Mouse (Mus musculus): ENCODE results near the gene Gm44596. TPM values are rescaled to one million over a fixed set of nuclear protein-coding genes. Genes with fewer than 3 reads are reported as not detected.

Gene Gm44596
- polyA plus RNA-seq, 1 experiment from 2014 or later, result not detected

- WGBS, result 100% methylated on average over 2 of the region's 2 CpGs
- H3K4me3 ChIP-seq (ENCODE audit: low read depth, low read length), result no peak overlapping the region
- H3K36me3 ChIP-seq (ENCODE audit: control insufficient read depth, insufficient read depth, low read length), result peaks cover 40% of the 10 kb centered on the region
These were observed 54.0 kb downstream of the Gm44596 start for GRCm38 (mm10) chr6:128429300-128429699.

GRCm38 (mm10) chr6:128429826-128430225 lies 54.5 kb downstream of the Gm44596 start:
- Histone ChIP-seq H3K4me3 (ENCODE audit: low read depth, low read length) (no peak overlapping the region), H3K4me2 (ENCODE audit: low read depth, low read length, severe bottlenecking) (no peak overlapping the region), H3K27ac (ENCODE audit: low read depth, low read length) (no peak overlapping the region), H3K27me3 (ENCODE audit: control insufficient read depth, insufficient read depth, low read length) (no peaks in the 10 kb centered on the region), H3K9ac (ENCODE audit: low read length) (no peak overlapping the region), H3K9me3 (ENCODE audit: control insufficient read depth, low read length) (no peaks in the 10 kb centered on the region), H3K4me1 (replicated peaks; ENCODE audit: control insufficient read depth, insufficient read depth, low read length) (no peaks in the 10 kb centered on the region; the same call in 1 of the 2 replicates), H3K36me3 (ENCODE audit: control insufficient read depth, insufficient read depth, low read length) (peaks cover 45% of the 10 kb centered on the region)
- WGBS, result 90% methylated on average over 6 of the region's 6 CpGs
- DNase-seq (ENCODE audit: low spot score) (no peak), ATAC-seq (replicated peaks; ENCODE audit: low FRiP score) (no peak)

More at GRCm38 (mm10) chr6:128429300-128429699, 54.0 kb downstream of the Gm44596 start:
- DNase-seq (ENCODE audit: low spot score), result peak; percentile 47
- no peaks in the 10 kb centered on the region; the same call in 1 of the 2 replicates for H3K4me1 ChIP-seq (replicated peaks; ENCODE audit: control insufficient read depth, insufficient read depth, low read length)
- no peak overlapping the region for H3K9ac ChIP-seq (ENCODE audit: low read length)
- H3K4me2 ChIP-seq (ENCODE audit: low read depth, low read length, severe bottlenecking), result no peak overlapping the region
- H3K27ac ChIP-seq (ENCODE audit: low read depth, low read length), result no peak overlapping the region
- no peaks in the 10 kb centered on the region for H3K9me3 ChIP-seq (ENCODE audit: control insufficient read depth, low read length)
- no peaks in the 10 kb centered on the region for H3K27me3 ChIP-seq (ENCODE audit: control insufficient read depth, insufficient read depth, low read length)
- no peak for ATAC-seq (replicated peaks; ENCODE audit: low FRiP score)

- Histone ChIP-seq H3K4me1 (replicated peaks; ENCODE audit: control insufficient read depth, insufficient read depth, low read length) (peaks cover 6% of the 10 kb centered on the region; the same call in 1 of the 2 replicates), H3K4me2 (ENCODE audit: low read depth, low read length, severe bottlenecking) (no peak overlapping the region), H3K27me3 (ENCODE audit: control insufficient read depth, insufficient read depth, low read length) (no peaks in the 10 kb centered on the region), H3K27ac (ENCODE audit: low read depth, low read length) (no peak overlapping the region), H3K4me3 (ENCODE audit: low read depth, low read length) (no peak overlapping the region), H3K9ac (ENCODE audit: low read length) (no peak overlapping the region), H3K36me3 (ENCODE audit: control insufficient read depth, insufficient read depth, low read length) (peaks cover 55% of the 10 kb centered on the region), H3K9me3 (ENCODE audit: control insufficient read depth, low read length) (no peaks in the 10 kb centered on the region)
- whole genome bisulfite sequencing, result 92% methylated on average over 13 of the region's 13 CpGs
- DNase-seq (ENCODE audit: low spot score) (no peak), ATAC-seq (replicated peaks; ENCODE audit: low FRiP score) (no peak)
These were observed 57.1 kb downstream of the Gm44596 start for GRCm38 (mm10) chr6:128432356-128432915.

GRCm38 (mm10) chr6:128433566-128433965 lies 58.3 kb downstream of the Gm44596 start:
- WGBS, result 94% methylated on average over 13 of the region's 13 CpGs
- Histone ChIP-seq H3K9me3 (ENCODE audit: control insufficient read depth, low read length) (no peaks in the 10 kb centered on the region), H3K4me3 (ENCODE audit: low read depth, low read length) (no peak overlapping the region), H3K36me3 (ENCODE audit: control insufficient read depth, insufficient read depth, low read length) (peaks cover 52% of the 10 kb centered on the region), H3K4me2 (ENCODE audit: low read depth, low read length, severe bottlenecking) (no peak overlapping the region), H3K9ac (ENCODE audit: low read length) (no peak overlapping the region), H3K4me1 (replicated peaks; ENCODE audit: control insufficient read depth, insufficient read depth, low read length) (peaks cover 6% of the 10 kb centered on the region; the same call in 1 of the 2 replicates), H3K27ac (ENCODE audit: low read depth, low read length) (no peak overlapping the region), H3K27me3 (ENCODE audit: control insufficient read depth, insufficient read depth, low read length) (no peaks in the 10 kb centered on the region)
- ATAC-seq (replicated peaks; ENCODE audit: low FRiP score), result no peak
- no peak for DNase-seq (ENCODE audit: low spot score)

- peaks cover 46% of the 10 kb centered on the region for H3K36me3 ChIP-seq (ENCODE audit: control insufficient read depth, insufficient read depth, low read length)
- H3K27me3 ChIP-seq (ENCODE audit: control insufficient read depth, insufficient read depth, low read length), result no peaks in the 10 kb centered on the region; the same call in 1 of the 2 replicates
- DNase-seq (ENCODE audit: low spot score) (peak; percentile 43), ATAC-seq (replicated peaks; ENCODE audit: low FRiP score) (no peak)
- H3K27ac ChIP-seq (ENCODE audit: low read depth, low read length), result no peak overlapping the region
- H3K9me3 ChIP-seq (ENCODE audit: control insufficient read depth, low read length), result no peaks in the 10 kb centered on the region
- WGBS, result 90% methylated on average over 5 of the region's 5 CpGs
- H3K4me1 ChIP-seq (replicated peaks; ENCODE audit: control insufficient read depth, insufficient read depth, low read length), result peaks cover 9% of the 10 kb centered on the region
- H3K4me2 ChIP-seq (ENCODE audit: low read depth, low read length, severe bottlenecking), result no peak overlapping the region
- no peak overlapping the region for H3K4me3 ChIP-seq (ENCODE audit: low read depth, low read length)
- H3K9ac ChIP-seq (ENCODE audit: low read length), result no peak overlapping the region
These were observed 60.2 kb downstream of the Gm44596 start for GRCm38 (mm10) chr6:128435474-128435873.

GRCm38 (mm10) chr6:128436356-128437005 lies 61.2 kb downstream of the Gm44596 start:
- peak overlapping the region; percentile 96 for H3K4me3 ChIP-seq (ENCODE audit: low read depth, low read length)
- H3K9ac ChIP-seq (ENCODE audit: low read length), result peak overlapping the region; percentile 97
- H3K4me2 ChIP-seq (ENCODE audit: low read depth, low read length, severe bottlenecking), result peak overlapping the region; percentile 83
- no peaks in the 10 kb centered on the region; the same call in 1 of the 2 replicates for H3K27me3 ChIP-seq (ENCODE audit: control insufficient read depth, insufficient read depth, low read length)
- peaks cover 42% of the 10 kb centered on the region for H3K36me3 ChIP-seq (ENCODE audit: control insufficient read depth, insufficient read depth, low read length)
- DNase-seq (ENCODE audit: low spot score) (peak; percentile 31), ATAC-seq (replicated peaks; ENCODE audit: low FRiP score) (no peak)
- H3K9me3 ChIP-seq (ENCODE audit: control insufficient read depth, low read length), result no peaks in the 10 kb centered on the region
- WGBS, result 88% methylated on average over 8 of the region's 8 CpGs
- H3K27ac ChIP-seq (ENCODE audit: low read depth, low read length), result no peak overlapping the region
- H3K4me1 ChIP-seq (replicated peaks; ENCODE audit: control insufficient read depth, insufficient read depth, low read length), result peaks cover 9% of the 10 kb centered on the region

GRCm38 (mm10) chr6:128437288-128437687 lies 62.0 kb downstream of the Gm44596 start:
- Histone ChIP-seq H3K4me1 (replicated peaks; ENCODE audit: control insufficient read depth, insufficient read depth, low read length) (peaks cover 9% of the 10 kb centered on the region), H3K4me3 (ENCODE audit: low read depth, low read length) (peak overlapping the region; percentile 96), H3K9me3 (ENCODE audit: control insufficient read depth, low read length) (no peaks in the 10 kb centered on the region), H3K9ac (ENCODE audit: low read length) (peak overlapping the region; percentile 97), H3K36me3 (ENCODE audit: control insufficient read depth, insufficient read depth, low read length) (peaks cover 35% of the 10 kb centered on the region), H3K27ac (ENCODE audit: low read depth, low read length) (no peak overlapping the region; the same call in 1 of the 2 replicates), H3K27me3 (ENCODE audit: control insufficient read depth, insufficient read depth, low read length) (no peaks in the 10 kb centered on the region; the same call in 1 of the 2 replicates), H3K4me2 (ENCODE audit: low read depth, low read length, severe bottlenecking) (peak overlapping the region; percentile 83)
- DNase-seq (ENCODE audit: low spot score), result no peak
- no peak for ATAC-seq (replicated peaks; ENCODE audit: low FRiP score)
- 3% methylated on average over 10 of the region's 10 CpGs for WGBS

- under 1% methylated on average over 52 of the region's 52 CpGs for WGBS
- H3K36me3 ChIP-seq (ENCODE audit: control insufficient read depth, insufficient read depth, low read length), result peaks cover 30% of the 10 kb centered on the region
- DNase-seq (ENCODE audit: low spot score) (peak; percentile 85), ATAC-seq (replicated peaks; ENCODE audit: low FRiP score) (peak; percentile 74)
- H3K27me3 ChIP-seq (ENCODE audit: control insufficient read depth, insufficient read depth, low read length), result no peaks in the 10 kb centered on the region; the same call in 1 of the 2 replicates
- H3K4me2 ChIP-seq (ENCODE audit: low read depth, low read length, severe bottlenecking), result peak overlapping the region; percentile 83
- H3K9ac ChIP-seq (ENCODE audit: low read length), result peak overlapping the region; percentile 97
- no peaks in the 10 kb centered on the region for H3K9me3 ChIP-seq (ENCODE audit: control insufficient read depth, low read length)
- peak overlapping the region; percentile 87 for H3K27ac ChIP-seq (ENCODE audit: low read depth, low read length)
- H3K4me3 ChIP-seq (ENCODE audit: low read depth, low read length), result peak overlapping the region; percentile 96
- peaks cover 9% of the 10 kb centered on the region for H3K4me1 ChIP-seq (replicated peaks; ENCODE audit: control insufficient read depth, insufficient read depth, low read length)
These were observed 62.5 kb downstream of the Gm44596 start for GRCm38 (mm10) chr6:128437731-128438316.

All from forebrain, embryonic 11.5 days (tissue).